Mouse (Mus musculus) forelimb bud, embryonic 11.5 days (tissue): ENCODE data around the gene Zfp97.
"Not testable (repeated sequence)": the region's sequence is repeated elsewhere in the genome, so short reads cannot be mapped to it uniquely, and the experiment has no call there.

Experiments
- DNase-seq: peaks from one replicate; pipeline ENCODE4 v3.0.0-alpha.2; 2012; ENCODE audit warnings: low read depth, low spot score

The Zfp97 gene

GRCm38 (mm10) chr17:17120830-17121502 lies at the start of gene Zfp97:
Gene Zfp97 (plus strand): TSS chr17:17121415.
- not testable (repeated sequence) for DNase-seq

- DNase-seq = not testable (repeated sequence)
Measured at GRCm38 (mm10) chr17:17178757-17179413, 57.7 kb downstream of the Zfp97 start.

GRCm38 (mm10) chr17:17194761-17195160 lies 73.5 kb downstream of the Zfp97 start:
- DNase-seq = not testable (repeated sequence)

- DNase-seq = no peak
Measured at GRCm38 (mm10) chr17:17195178-17195577, 74.0 kb downstream of the Zfp97 start.

- DNase-seq = not testable (repeated sequence)
Measured at GRCm38 (mm10) chr17:17196111-17196510, 74.9 kb downstream of the Zfp97 start.
